Mouse (Mus musculus): ENCODE data around the gene Fto. TPM values are rescaled to one million over a fixed set of nuclear protein-coding genes. Genes with fewer than 3 reads are reported as not detected.
A peak's percentile ranks its signal among the peaks of the same experiment; 100 is the strongest.

The Fto gene
- polyA plus RNA-seq, 1 experiment: 39.7 TPM

GRCm38 (mm10) chr8:91565869-91566502, 252.7 kb downstream of the Fto start:
- Histone ChIP-seq H3K4me3 (replicated peaks; ENCODE audit: extremely low read depth, low read depth, low read length) (no peak overlapping the region), H3K4me1 (ENCODE audit: control insufficient read depth, insufficient read depth, low read length) (no peaks in the 10 kb centered on the region)
- DNase-seq: no peak
- no peak for TF ChIP-seq CTCF (IDR thresholded peaks at IDR 0.05; ENCODE audit: insufficient read depth, low read length)
- no peak for TF ChIP-seq POLR2A (IDR thresholded peaks at IDR 0.05; ENCODE audit: borderline replicate concordance, extremely low read depth, low read depth, low read length)
- 42% methylated on average over 12 of the region's 12 CpGs for WGBS

DNA sequence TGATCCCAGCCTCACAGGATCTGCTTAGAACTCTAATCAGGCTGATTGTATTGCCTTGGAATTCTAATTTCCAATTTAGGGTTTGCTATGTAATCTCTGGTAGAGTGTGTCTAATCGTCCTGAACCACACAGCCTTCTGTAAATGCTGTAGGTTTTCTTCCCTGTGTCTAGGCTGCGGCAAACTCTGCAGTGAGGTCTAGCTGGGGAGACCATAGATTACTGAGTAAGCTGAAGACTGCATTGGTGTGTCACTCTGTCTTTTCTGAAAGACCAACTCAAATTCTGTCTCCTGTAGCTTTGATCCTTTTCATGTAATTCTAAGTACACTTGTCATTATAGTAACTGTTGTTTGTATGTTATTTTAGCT, 253.2 kb downstream of the Fto start:
- Histone ChIP-seq H3K4me3 (replicated peaks; ENCODE audit: extremely low read depth, low read depth, low read length) (no peak overlapping the region), H3K4me1 (ENCODE audit: control insufficient read depth, insufficient read depth, low read length) (no peaks in the 10 kb centered on the region)
- TF ChIP-seq CTCF (IDR thresholded peaks at IDR 0.05; ENCODE audit: insufficient read depth, low read length): no peak
- no peak for TF ChIP-seq POLR2A (IDR thresholded peaks at IDR 0.05; ENCODE audit: borderline replicate concordance, extremely low read depth, low read depth, low read length)
- no peak for DNase-seq
- 90% methylated on average over 2 of the region's 2 CpGs for WGBS

DNA sequence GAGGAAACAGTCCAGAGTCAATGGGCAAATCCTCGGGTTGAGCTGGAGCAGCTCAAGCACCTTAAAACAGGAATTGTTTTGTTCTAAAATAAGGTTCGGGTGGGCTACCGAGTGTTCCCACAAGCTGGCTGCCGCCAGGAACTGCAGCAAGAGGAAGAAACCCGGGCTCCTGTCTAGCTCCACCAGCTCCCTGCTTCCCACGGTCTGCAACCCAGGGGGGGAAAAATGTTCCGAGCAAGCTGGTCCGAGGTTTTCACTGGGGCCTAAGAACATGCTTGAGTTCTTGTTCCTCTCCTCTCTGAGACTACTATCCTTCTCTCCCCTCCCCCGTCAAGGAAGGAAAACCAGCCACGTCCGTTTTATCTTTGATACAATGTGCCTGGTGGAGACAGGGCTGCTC, 256.5 kb downstream of the Fto start:
- 33% methylated on average over 11 of the region's 11 CpGs for WGBS
- TF ChIP-seq CTCF (IDR thresholded peaks at IDR 0.05; ENCODE audit: insufficient read depth, low read length) (no peak), POLR2A (IDR thresholded peaks at IDR 0.05; ENCODE audit: borderline replicate concordance, extremely low read depth, low read depth, low read length) (no peak)
- no peak for DNase-seq
- no peaks in the 10 kb centered on the region for H3K4me1 ChIP-seq (ENCODE audit: control insufficient read depth, insufficient read depth, low read length)
- H3K4me3 ChIP-seq (replicated peaks; ENCODE audit: extremely low read depth, low read depth, low read length): no peak overlapping the region

GRCm38 (mm10) chr8:91570809-91571208, 257.5 kb downstream of the Fto start:
- 90% methylated on average over 7 of the region's 7 CpGs for WGBS
- Histone ChIP-seq H3K4me1 (ENCODE audit: control insufficient read depth, insufficient read depth, low read length) (no peaks in the 10 kb centered on the region), H3K4me3 (replicated peaks; ENCODE audit: extremely low read depth, low read depth, low read length) (no peak overlapping the region)
- no peak for TF ChIP-seq POLR2A (IDR thresholded peaks at IDR 0.05; ENCODE audit: borderline replicate concordance, extremely low read depth, low read depth, low read length)
- no peak for TF ChIP-seq CTCF (IDR thresholded peaks at IDR 0.05; ENCODE audit: insufficient read depth, low read length)
- DNase-seq: no peak

DNA sequence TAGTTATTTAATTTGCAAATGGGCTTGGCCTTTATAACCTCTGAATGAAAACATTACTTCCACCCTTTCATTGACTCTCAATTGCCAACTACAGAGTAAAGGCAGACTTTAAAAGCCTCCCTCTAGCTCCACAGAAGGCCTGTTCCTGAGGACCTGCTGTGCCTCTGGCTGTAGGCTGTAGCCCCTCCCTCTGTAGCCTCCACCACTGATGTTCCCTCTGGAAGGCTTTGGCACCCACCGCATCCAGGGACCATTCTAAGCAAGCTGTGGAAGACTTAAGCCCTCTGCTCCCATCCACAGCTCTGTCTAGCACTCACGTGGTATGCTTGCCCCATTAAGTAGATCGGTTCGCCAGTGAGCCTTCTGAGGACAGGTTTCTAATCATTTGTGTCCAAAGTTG, 258.7 kb downstream of the Fto start:
- TF ChIP-seq CTCF (IDR thresholded peaks at IDR 0.05; ENCODE audit: insufficient read depth, low read length) (no peak), POLR2A (IDR thresholded peaks at IDR 0.05; ENCODE audit: borderline replicate concordance, extremely low read depth, low read depth, low read length) (no peak)
- Histone ChIP-seq H3K4me1 (ENCODE audit: control insufficient read depth, insufficient read depth, low read length) (no peaks in the 10 kb centered on the region), H3K4me3 (replicated peaks; ENCODE audit: extremely low read depth, low read depth, low read length) (no peak overlapping the region)
- 85% methylated on average over 4 of the region's 4 CpGs for WGBS
- DNase-seq: no peak

DNA sequence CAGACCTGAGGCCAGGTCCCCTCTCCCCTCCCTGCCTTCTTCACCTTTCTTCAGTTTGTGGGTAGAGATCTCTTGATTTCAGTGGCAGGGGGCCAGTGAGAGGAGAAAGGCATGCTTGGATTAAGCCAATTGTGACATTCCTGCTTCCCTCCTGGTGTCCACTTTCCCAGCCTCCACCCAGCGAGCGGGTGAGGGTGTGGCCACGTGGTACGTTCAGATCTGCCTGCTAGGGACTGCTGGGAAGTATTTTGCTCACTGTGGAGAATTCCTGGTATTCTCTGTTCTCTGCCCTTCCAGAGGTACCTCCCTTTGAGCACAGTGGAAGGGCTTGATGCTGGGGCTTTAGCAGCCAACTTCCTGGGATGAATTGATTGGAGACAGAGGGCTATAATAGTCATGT, 259.3 kb downstream of the Fto start:
- Histone ChIP-seq H3K4me3 (replicated peaks; ENCODE audit: extremely low read depth, low read depth, low read length) (no peak overlapping the region), H3K4me1 (ENCODE audit: control insufficient read depth, insufficient read depth, low read length) (no peaks in the 10 kb centered on the region)
- WGBS: 38% methylated on average over 4 of the region's 4 CpGs
- DNase-seq: peak; percentile 22
- TF ChIP-seq CTCF (IDR thresholded peaks at IDR 0.05; ENCODE audit: insufficient read depth, low read length) (no peak), POLR2A (IDR thresholded peaks at IDR 0.05; ENCODE audit: borderline replicate concordance, extremely low read depth, low read depth, low read length) (no peak)

DNA sequence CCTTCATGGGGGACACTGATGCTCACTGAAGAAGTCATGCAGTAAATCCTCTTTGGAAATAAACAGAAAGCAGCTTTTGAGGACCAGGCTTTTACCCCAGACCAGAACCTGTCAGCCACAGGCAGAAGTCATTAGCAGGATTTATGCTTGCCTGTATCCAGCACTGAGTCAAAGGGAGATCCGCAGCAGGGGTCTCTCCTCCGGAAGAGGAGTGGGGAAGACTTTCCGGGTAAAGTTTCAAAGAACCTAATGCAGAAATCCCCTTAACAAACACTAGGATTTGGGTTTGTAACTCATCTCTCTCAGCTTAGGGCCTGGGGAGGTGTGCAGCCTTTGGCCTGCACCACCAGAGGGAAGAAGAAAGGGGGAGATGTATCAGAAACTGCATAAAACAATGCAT, 262.3 kb downstream of the Fto start:
- H3K4me1 ChIP-seq (ENCODE audit: control insufficient read depth, insufficient read depth, low read length): no peaks in the 10 kb centered on the region
- 82% methylated on average over 3 of the region's 3 CpGs for WGBS
- TF ChIP-seq POLR2A (IDR thresholded peaks at IDR 0.05; ENCODE audit: borderline replicate concordance, extremely low read depth, low read depth, low read length) (no peak), CTCF (IDR thresholded peaks at IDR 0.05; ENCODE audit: insufficient read depth, low read length) (no peak)
- H3K4me3 ChIP-seq (replicated peaks; ENCODE audit: extremely low read depth, low read depth, low read length): no peak overlapping the region
- no peak for DNase-seq

DNA sequence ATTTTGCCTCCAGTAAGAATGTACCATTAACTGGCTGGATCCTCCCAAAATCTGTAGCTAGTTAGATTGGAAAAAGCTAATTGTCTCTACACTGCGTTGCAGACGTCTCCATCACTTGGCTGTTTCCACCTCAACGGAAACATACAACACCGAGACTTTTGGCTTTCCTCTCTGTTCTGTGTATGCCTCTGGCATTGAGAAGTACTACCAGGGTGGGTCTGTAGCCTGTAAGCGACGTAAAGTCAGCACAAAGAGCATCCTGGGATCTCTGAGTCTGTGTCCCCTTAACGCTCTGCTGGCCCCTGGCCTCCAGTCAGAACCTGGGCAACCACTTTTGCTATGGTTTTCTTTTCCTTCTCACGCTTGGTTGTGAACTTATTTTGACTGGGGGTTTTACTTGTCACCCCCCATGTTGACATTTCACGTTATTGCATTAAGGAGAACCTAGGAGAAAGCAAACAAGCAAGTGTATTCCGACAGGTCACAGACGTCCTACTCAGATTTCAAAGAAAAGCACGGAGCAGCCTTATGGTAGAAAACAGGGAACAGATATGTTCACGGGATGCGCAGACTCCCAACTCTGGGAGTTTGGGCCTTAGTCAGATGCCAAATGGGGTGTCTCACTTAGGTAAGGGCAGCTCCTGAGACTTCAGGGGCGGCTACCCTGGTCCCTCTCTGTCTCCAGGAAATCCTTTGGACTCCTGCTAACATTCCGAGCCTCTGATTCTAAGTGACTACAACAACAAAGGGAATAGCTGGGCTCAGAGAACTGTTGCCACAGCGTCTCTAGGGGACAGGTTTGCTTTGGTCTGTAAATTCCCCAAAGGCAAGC, 263.0 kb downstream of the Fto start:
- TF ChIP-seq CTCF (IDR thresholded peaks at IDR 0.05; ENCODE audit: insufficient read depth, low read length) (no peak), POLR2A (IDR thresholded peaks at IDR 0.05; ENCODE audit: borderline replicate concordance, extremely low read depth, low read depth, low read length) (no peak)
- 70% methylated on average over 17 of the region's 17 CpGs for WGBS
- H3K4me1 ChIP-seq (ENCODE audit: control insufficient read depth, insufficient read depth, low read length): no peaks in the 10 kb centered on the region
- no peak overlapping the region for H3K4me3 ChIP-seq (replicated peaks; ENCODE audit: extremely low read depth, low read depth, low read length)
- no peak for DNase-seq

GRCm38 (mm10) chr8:91576918-91577241, 263.6 kb downstream of the Fto start:
- TF ChIP-seq CTCF (IDR thresholded peaks at IDR 0.05; ENCODE audit: insufficient read depth, low read length): no peak
- Histone ChIP-seq H3K4me3 (replicated peaks; ENCODE audit: extremely low read depth, low read depth, low read length) (no peak overlapping the region), H3K4me1 (ENCODE audit: control insufficient read depth, insufficient read depth, low read length) (no peaks in the 10 kb centered on the region)
- DNase-seq: no peak
- WGBS: 81% methylated on average over 6 of the region's 6 CpGs

DNA sequence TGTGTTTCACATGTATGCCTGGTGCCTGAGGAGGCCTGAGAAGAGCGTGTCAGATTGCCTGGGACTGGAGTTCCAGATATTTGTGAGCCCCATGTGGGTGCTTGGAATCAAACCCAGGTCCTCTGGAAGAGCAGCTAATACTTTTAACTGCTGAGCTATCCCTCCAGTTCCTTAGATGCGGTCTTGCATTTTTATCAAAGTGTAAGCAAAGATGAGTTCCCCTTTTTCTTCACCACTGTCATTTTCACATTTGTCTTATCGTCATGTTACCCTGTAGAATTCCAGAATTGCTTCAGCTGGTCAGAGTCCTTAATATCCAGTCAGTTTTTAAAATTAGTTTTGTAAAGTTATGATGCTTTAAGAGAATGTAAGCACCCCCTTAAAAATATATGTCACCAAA, 264.3 kb downstream of the Fto start:
- no peak for DNase-seq
- Histone ChIP-seq H3K4me1 (ENCODE audit: control insufficient read depth, insufficient read depth, low read length) (no peaks in the 10 kb centered on the region), H3K4me3 (replicated peaks; ENCODE audit: extremely low read depth, low read depth, low read length) (no peak overlapping the region)
- TF ChIP-seq CTCF (IDR thresholded peaks at IDR 0.05; ENCODE audit: insufficient read depth, low read length): no peak
- no peak for TF ChIP-seq POLR2A (IDR thresholded peaks at IDR 0.05; ENCODE audit: borderline replicate concordance, extremely low read depth, low read depth, low read length)
- WGBS: 95% methylated on average over 3 of the region's 3 CpGs

All from lung, adult 2 months (tissue).